Mouse (Mus musculus) liver, adult 2 months (tissue): ENCODE data around the gene Atp6v0d1. TPM values are rescaled to one million over a fixed set of nuclear protein-coding genes. Genes with fewer than 3 reads are reported as not detected.
"Not testable (repeated sequence)": the region's sequence is repeated elsewhere in the genome, so short reads cannot be mapped to it uniquely, and the experiment has no call there.

Experiments used
- DNase-seq: peaks from one replicate; pipeline ENCODE4 v3.0.0-alpha.2; 2011; ENCODE audit warnings: low read depth, low spot score; ENCODE audit errors: extremely low read depth
- H3K27ac ChIP-seq: fragments of 200-500 bp; replicated peaks from 2 replicates; pipeline ENCODE4 v1.5.1; 2012; ENCODE audit warnings: low read depth, mild to moderate bottlenecking, control low read depth, inconsistent platforms, low read length; ENCODE audit not compliant: insufficient read depth
- H3K27me3 ChIP-seq: fragments of 200-500 bp; 2 replicates; pipeline ENCODE4 v1.6.1; 2012; ENCODE audit warnings: mild to moderate bottlenecking, moderate library complexity, low read length, inconsistent platforms; ENCODE audit not compliant: control insufficient read depth, insufficient read depth
- H3K36me3 ChIP-seq: fragments of 200-500 bp; 2 replicates; pipeline ENCODE4 v1.6.1; 2012; ENCODE audit warnings: low read length, inconsistent platforms; ENCODE audit not compliant: control insufficient read depth, insufficient read depth
- H3K4me1 ChIP-seq: fragments of 200-500 bp; 2 replicates; pipeline ENCODE4 v1.6.1; 2011; ENCODE audit warnings: low read length; ENCODE audit not compliant: control insufficient read depth, insufficient read depth
- H3K4me3 ChIP-seq: fragments of 200-500 bp; 2 replicates; pipeline ENCODE4 v1.5.1; 2011; ENCODE audit warnings: low read depth, mild to moderate bottlenecking, control low read depth, low read length, moderate library complexity; ENCODE audit not compliant: insufficient read depth
- H3K79me2 ChIP-seq: fragments of 200-500 bp; 2 replicates; pipeline ENCODE4 v1.6.1; 2012; ENCODE audit warnings: inconsistent platforms, mild to moderate bottlenecking, low read length, moderate library complexity; ENCODE audit not compliant: control insufficient read depth, insufficient read depth
- H3K9ac ChIP-seq: fragments of 200-500 bp; 2 replicates; pipeline ENCODE4 v1.6.1; 2012; ENCODE audit warnings: low read depth, mild to moderate bottlenecking, control low read depth, inconsistent platforms, low read length
- CTCF ChIP-seq: fragments of 200-500 bp; IDR thresholded peaks from 2 replicates; pipeline ENCODE4 v1.5.1; 2011; ENCODE audit warnings: low read depth, low read length, control low read depth
- POLR2A ChIP-seq: fragments of 200-500 bp; IDR thresholded peaks from 2 replicates; pipeline ENCODE4 v1.6.1; 2011; ENCODE audit warnings: low read length, control low read depth; ENCODE audit not compliant: insufficient read depth; ENCODE audit errors: extremely low read depth
- WGBS: fragments of 180-500 bp; shearing (Covaris S2); methylation state at CpG from one replicate; pipeline ENCODE4 v1.1.7; 2018; 5-methylcytosine and 5-hydroxymethylcytosine counted together
- polyA plus RNA-seq: library from polyadenylated mRNA; depleted of rRNA; stranded (reverse); fragments of >200 nt; gene quantifications from 2 replicates; pipeline ENCODE4 v1.2.3, GENCODE M21; 2012
- total RNA-seq: library from RNA; depleted of rRNA; stranded (reverse); fragments of >200 nt; gene quantifications from 2 replicates; pipeline ENCODE4 v1.2.3, GENCODE M21; 2014

Atp6v0d1 gene
- total and polyA plus RNA-seq, 2 experiments = 63.5 to 82.0 TPM

- DNase-seq = no peak
- Histone ChIP-seq H3K27ac (peak overlapping the region; percentile 32), H3K79me2 (peaks cover 19% of the 10 kb centered on the region; the same call in 1 of the 2 replicates), H3K27me3 (no peaks in the 10 kb centered on the region), H3K36me3 (no peaks in the 10 kb centered on the region), H3K4me1 (peaks cover 4% of the 10 kb centered on the region), H3K4me3 (peak overlapping the region; percentile 13), H3K9ac (peak overlapping the region; percentile 39)
- TF ChIP-seq POLR2A (no peak), CTCF (no peak)
- 25% methylated on average over 27 of the region's 27 CpGs for WGBS
These were observed 1.1 kb upstream of the Atp6v0d1 start for GRCm38 (mm10) chr8:105566703-105567595.

GRCm38 (mm10) chr8:105565401-105565881 lies 406 bp downstream of the Atp6v0d1 start:
- peak overlapping the region; percentile 89 for H3K9ac ChIP-seq
- no peaks in the 10 kb centered on the region for H3K27me3 ChIP-seq
- TF ChIP-seq POLR2A = no peak
- TF ChIP-seq CTCF = no peak
- no peaks in the 10 kb centered on the region for H3K36me3 ChIP-seq
- H3K4me3 ChIP-seq = peak overlapping the region; percentile 85
- peaks cover 5% of the 10 kb centered on the region for H3K4me1 ChIP-seq
- peaks cover 23% of the 10 kb centered on the region; the same call in 1 of the 2 replicates for H3K79me2 ChIP-seq
- under 1% methylated on average over 31 of the region's 31 CpGs for WGBS
- no peak for DNase-seq
- H3K27ac ChIP-seq = peak overlapping the region; percentile 63

- WGBS = 53% methylated on average over 9 of the region's 9 CpGs
These were observed 1.1 kb downstream of the Atp6v0d1 start for GRCm38 (mm10) chr8:105564573-105565229.

GRCm38 (mm10) chr8:105563871-105564270 lies 2.0 kb downstream of the Atp6v0d1 start:
- 89% methylated on average over 1 of the region's 1 CpGs for WGBS

More at GRCm38 (mm10) chr8:105564573-105565229, 1.1 kb downstream of the Atp6v0d1 start:
- H3K4me1 ChIP-seq, H3K27me3 ChIP-seq, H3K36me3 ChIP-seq: not testable (repeated sequence)
- peak; percentile 41 for DNase-seq
- H3K27ac ChIP-seq = peak overlapping the region; percentile 63; the same call in 1 of the 2 replicates
- H3K79me2 ChIP-seq = peaks cover 27% of the 10 kb centered on the region; the same call in 1 of the 2 replicates
- H3K4me3 ChIP-seq = peak overlapping the region; percentile 85
- peak overlapping the region; percentile 89 for H3K9ac ChIP-seq

GRCm38 (mm10) chr8:105562863-105563262 lies 3.0 kb downstream of the Atp6v0d1 start:
- H3K4me1 ChIP-seq = peaks cover 5% of the 10 kb centered on the region
- TF ChIP-seq POLR2A (no peak), CTCF (no peak)
- WGBS = 71% methylated on average over 3 of the region's 3 CpGs

More at GRCm38 (mm10) chr8:105563871-105564270, 2.0 kb downstream of the Atp6v0d1 start:
- Histone ChIP-seq H3K4me1 (peaks cover 5% of the 10 kb centered on the region), H3K36me3 (peaks cover 4% of the 10 kb centered on the region; the same call in 1 of the 2 replicates), H3K27ac (no peak overlapping the region), H3K79me2 (peaks cover 31% of the 10 kb centered on the region; the same call in 1 of the 2 replicates), H3K27me3 (no peaks in the 10 kb centered on the region), H3K4me3 (no peak overlapping the region), H3K9ac (no peak overlapping the region)
- TF ChIP-seq CTCF (no peak), POLR2A (no peak)
- no peak for DNase-seq

More at GRCm38 (mm10) chr8:105562863-105563262, 3.0 kb downstream of the Atp6v0d1 start:
- H3K79me2 ChIP-seq = peaks cover 36% of the 10 kb centered on the region; the same call in 1 of the 2 replicates
- H3K36me3 ChIP-seq = peaks cover 4% of the 10 kb centered on the region; the same call in 1 of the 2 replicates
- no peak overlapping the region for H3K4me3 ChIP-seq
- no peak for DNase-seq
- no peaks in the 10 kb centered on the region for H3K27me3 ChIP-seq
- no peak overlapping the region for H3K27ac ChIP-seq
- H3K9ac ChIP-seq = no peak overlapping the region
